Mouse (Mus musculus): ENCODE measurements around the gene Ugt1a1. TPM values are rescaled to one million over a fixed set of nuclear protein-coding genes. Genes with fewer than 3 reads are reported as not detected.

The Ugt1a1 gene
- polyA plus RNA-seq, 1 experiment from 2014 or later, result 14.1 TPM

GRCm38 (mm10) chr1:88237311-88237710 is 25.6 kb downstream of the Ugt1a1 start:
- Histone ChIP-seq H3K36me3 (ENCODE audit: control insufficient read depth, insufficient read depth, low read length) (no peaks in the 10 kb centered on the region), H3K9ac (ENCODE audit: low read length) (no peak overlapping the region), H3K9me3 (replicated peaks; ENCODE audit: control insufficient read depth, low read length) (peaks cover 74% of the 10 kb centered on the region), H3K27ac (ENCODE audit: low read length) (no peak overlapping the region), H3K4me1 (ENCODE audit: control insufficient read depth, insufficient read depth, low read length) (no peaks in the 10 kb centered on the region), H3K4me3 (replicated peaks; ENCODE audit: low read length) (no peak overlapping the region), H3K4me2 (ENCODE audit: low read depth, low read length) (no peak overlapping the region), H3K27me3 (ENCODE audit: control insufficient read depth, insufficient read depth, low read length) (no peaks in the 10 kb centered on the region)
- ATAC-seq (ENCODE audit: insufficient read depth, low FRiP score), result no peak
- 72% methylated on average over 5 of the region's 5 CpGs for WGBS

DNA sequence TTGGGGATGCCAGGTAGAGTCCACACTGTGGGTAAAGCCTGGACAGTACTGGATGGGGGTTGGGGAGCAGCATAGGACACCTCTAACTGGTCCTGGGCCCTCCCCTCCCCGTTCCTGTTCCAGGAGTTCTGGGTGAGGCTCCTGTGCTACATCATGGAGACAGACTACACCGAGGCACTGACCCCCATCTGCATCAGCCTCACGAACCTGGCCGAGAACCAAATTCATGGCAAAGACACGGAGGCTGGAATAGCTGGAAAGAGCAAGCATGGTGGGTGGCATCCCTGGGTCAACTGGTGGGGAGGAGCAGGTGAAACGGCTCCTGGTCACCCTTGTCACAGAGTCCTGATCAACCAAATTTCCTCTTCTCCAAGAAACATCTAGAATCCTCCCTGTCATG is 27.0 kb downstream of the Ugt1a1 start:
- WGBS, result 74% methylated on average over 6 of the region's 6 CpGs
- Histone ChIP-seq H3K9me3 (replicated peaks; ENCODE audit: control insufficient read depth, low read length) (peaks cover 66% of the 10 kb centered on the region), H3K27me3 (ENCODE audit: control insufficient read depth, insufficient read depth, low read length) (no peaks in the 10 kb centered on the region), H3K4me3 (replicated peaks; ENCODE audit: low read length) (no peak overlapping the region), H3K4me1 (ENCODE audit: control insufficient read depth, insufficient read depth, low read length) (no peaks in the 10 kb centered on the region), H3K4me2 (ENCODE audit: low read depth, low read length) (no peak overlapping the region), H3K27ac (ENCODE audit: low read length) (no peak overlapping the region), H3K36me3 (ENCODE audit: control insufficient read depth, insufficient read depth, low read length) (no peaks in the 10 kb centered on the region), H3K9ac (ENCODE audit: low read length) (no peak overlapping the region)
- peak; percentile 7; the same call in 1 of the 2 replicates for ATAC-seq (ENCODE audit: insufficient read depth, low FRiP score)

GRCm38 (mm10) chr1:88240072-88240471 is 28.3 kb downstream of the Ugt1a1 start:
- WGBS, result 72% methylated on average over 5 of the region's 5 CpGs
- Histone ChIP-seq H3K4me2 (ENCODE audit: low read depth, low read length) (no peak overlapping the region), H3K27me3 (ENCODE audit: control insufficient read depth, insufficient read depth, low read length) (no peaks in the 10 kb centered on the region), H3K9me3 (replicated peaks; ENCODE audit: control insufficient read depth, low read length) (peaks cover 55% of the 10 kb centered on the region), H3K4me3 (replicated peaks; ENCODE audit: low read length) (no peak overlapping the region), H3K36me3 (ENCODE audit: control insufficient read depth, insufficient read depth, low read length) (no peaks in the 10 kb centered on the region), H3K27ac (ENCODE audit: low read length) (no peak overlapping the region), H3K4me1 (ENCODE audit: control insufficient read depth, insufficient read depth, low read length) (no peaks in the 10 kb centered on the region), H3K9ac (ENCODE audit: low read length) (no peak overlapping the region)
- no peak for ATAC-seq (ENCODE audit: insufficient read depth, low FRiP score)

- H3K4me1 ChIP-seq (ENCODE audit: control insufficient read depth, insufficient read depth, low read length), result no peaks in the 10 kb centered on the region
- WGBS, result 68% methylated on average over 4 of the region's 4 CpGs
- H3K4me3 ChIP-seq (replicated peaks; ENCODE audit: low read length), result no peak overlapping the region
- H3K9me3 ChIP-seq (replicated peaks; ENCODE audit: control insufficient read depth, low read length), result peaks cover 50% of the 10 kb centered on the region
- ATAC-seq (ENCODE audit: insufficient read depth, low FRiP score), result no peak
- H3K4me2 ChIP-seq (ENCODE audit: low read depth, low read length), result no peak overlapping the region
- no peaks in the 10 kb centered on the region for H3K27me3 ChIP-seq (ENCODE audit: control insufficient read depth, insufficient read depth, low read length)
- no peaks in the 10 kb centered on the region for H3K36me3 ChIP-seq (ENCODE audit: control insufficient read depth, insufficient read depth, low read length)
- H3K9ac ChIP-seq (ENCODE audit: low read length), result no peak overlapping the region
- H3K27ac ChIP-seq (ENCODE audit: low read length), result no peak overlapping the region
Measured at GRCm38 (mm10) chr1:88240579-88240978, 28.8 kb downstream of the Ugt1a1 start.

DNA sequence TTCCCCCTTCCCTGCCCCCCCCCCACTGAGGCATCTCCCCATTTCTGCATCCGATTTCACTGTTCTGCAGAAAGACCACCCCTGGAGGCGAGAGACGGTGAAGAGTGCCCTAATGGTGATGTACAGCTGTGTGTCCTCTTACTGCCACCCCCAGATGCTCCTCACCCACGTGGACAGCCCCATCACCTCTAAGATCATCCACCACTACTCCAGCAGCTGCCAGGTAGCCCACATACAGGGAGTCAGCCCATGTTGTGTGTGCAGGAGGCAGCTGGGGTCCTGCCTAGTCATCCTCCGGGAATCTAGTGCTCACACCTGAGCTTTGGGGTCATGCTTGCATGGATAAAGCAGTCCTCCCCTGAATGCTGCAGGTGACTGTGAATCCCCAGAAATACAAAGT is 32.1 kb downstream of the Ugt1a1 start:
- H3K4me1 ChIP-seq (ENCODE audit: control insufficient read depth, insufficient read depth, low read length), result no peaks in the 10 kb centered on the region
- no peaks in the 10 kb centered on the region for H3K36me3 ChIP-seq (ENCODE audit: control insufficient read depth, insufficient read depth, low read length)
- WGBS, result 62% methylated on average over 5 of the region's 5 CpGs
- H3K27me3 ChIP-seq (ENCODE audit: control insufficient read depth, insufficient read depth, low read length), result no peaks in the 10 kb centered on the region
- no peak overlapping the region for H3K4me3 ChIP-seq (replicated peaks; ENCODE audit: low read length)
- H3K9ac ChIP-seq (ENCODE audit: low read length), result no peak overlapping the region
- ATAC-seq (ENCODE audit: insufficient read depth, low FRiP score), result no peak
- no peak overlapping the region for H3K27ac ChIP-seq (ENCODE audit: low read length)
- H3K9me3 ChIP-seq (replicated peaks; ENCODE audit: control insufficient read depth, low read length), result peaks cover 37% of the 10 kb centered on the region
- no peak overlapping the region for H3K4me2 ChIP-seq (ENCODE audit: low read depth, low read length)

DNA sequence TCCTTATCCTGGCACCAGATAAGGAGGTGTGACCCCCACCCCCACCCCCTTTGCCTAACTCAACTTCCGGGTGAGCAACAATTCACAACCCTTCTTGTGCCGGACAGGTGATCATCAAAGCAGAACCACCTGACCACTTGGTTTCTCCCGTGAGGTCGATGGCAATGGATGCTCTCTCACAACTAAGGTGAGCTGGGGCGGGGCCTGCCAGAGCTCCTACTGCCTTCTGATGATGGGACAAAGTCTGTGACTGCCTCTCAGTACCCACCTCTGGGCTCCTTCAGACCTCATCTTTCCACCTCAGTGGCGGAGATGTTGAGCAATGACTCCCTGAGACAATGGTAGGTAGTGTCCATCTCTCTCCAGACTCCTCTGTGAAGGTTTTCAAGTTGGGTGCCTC is 34.1 kb downstream of the Ugt1a1 start:
- WGBS, result 76% methylated on average over 6 of the region's 6 CpGs
- no peak overlapping the region for H3K9ac ChIP-seq (ENCODE audit: low read length)
- no peak overlapping the region for H3K27ac ChIP-seq (ENCODE audit: low read length)
- H3K4me3 ChIP-seq (replicated peaks; ENCODE audit: low read length), result no peak overlapping the region
- no peaks in the 10 kb centered on the region for H3K27me3 ChIP-seq (ENCODE audit: control insufficient read depth, insufficient read depth, low read length)
- H3K4me1 ChIP-seq (ENCODE audit: control insufficient read depth, insufficient read depth, low read length), result no peaks in the 10 kb centered on the region
- peaks cover 31% of the 10 kb centered on the region for H3K9me3 ChIP-seq (replicated peaks; ENCODE audit: control insufficient read depth, low read length)
- ATAC-seq (ENCODE audit: insufficient read depth, low FRiP score), result no peak
- H3K4me2 ChIP-seq (ENCODE audit: low read depth, low read length), result no peak overlapping the region
- no peaks in the 10 kb centered on the region for H3K36me3 ChIP-seq (ENCODE audit: control insufficient read depth, insufficient read depth, low read length)

DNA sequence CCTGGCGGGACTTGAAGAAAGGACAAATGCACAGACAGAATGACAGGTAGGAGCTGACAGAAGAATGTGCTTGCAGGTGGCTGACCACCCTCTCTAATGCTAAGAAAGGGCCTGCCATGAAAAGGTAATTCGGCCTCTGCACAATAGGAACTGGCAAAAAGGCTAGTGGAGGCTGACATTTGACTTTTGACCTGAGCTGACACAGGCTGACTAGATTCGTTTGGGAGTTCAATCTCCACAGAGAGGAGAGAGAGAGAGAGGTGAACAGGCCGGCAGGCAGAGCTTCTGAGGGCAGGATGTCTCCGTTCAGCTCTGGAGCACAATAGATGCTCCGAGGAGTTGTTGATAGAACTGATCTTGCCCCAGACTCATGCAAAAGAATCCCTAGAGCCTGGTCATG is 34.6 kb downstream of the Ugt1a1 start:
- Histone ChIP-seq H3K4me2 (ENCODE audit: low read depth, low read length) (no peak overlapping the region), H3K9ac (ENCODE audit: low read length) (no peak overlapping the region), H3K4me1 (ENCODE audit: control insufficient read depth, insufficient read depth, low read length) (no peaks in the 10 kb centered on the region), H3K36me3 (ENCODE audit: control insufficient read depth, insufficient read depth, low read length) (no peaks in the 10 kb centered on the region), H3K27me3 (ENCODE audit: control insufficient read depth, insufficient read depth, low read length) (no peaks in the 10 kb centered on the region), H3K27ac (ENCODE audit: low read length) (no peak overlapping the region), H3K4me3 (replicated peaks; ENCODE audit: low read length) (no peak overlapping the region), H3K9me3 (replicated peaks; ENCODE audit: control insufficient read depth, low read length) (peaks cover 31% of the 10 kb centered on the region)
- WGBS, result 43% methylated on average over 6 of the region's 6 CpGs
- no peak for ATAC-seq (ENCODE audit: insufficient read depth, low FRiP score)

- peaks cover 35% of the 10 kb centered on the region for H3K9me3 ChIP-seq (replicated peaks; ENCODE audit: control insufficient read depth, low read length)
- no peaks in the 10 kb centered on the region for H3K4me1 ChIP-seq (ENCODE audit: control insufficient read depth, insufficient read depth, low read length)
- 48% methylated on average over 2 of the region's 2 CpGs for WGBS
Measured at GRCm38 (mm10) chr1:88247660-88248059, 35.9 kb downstream of the Ugt1a1 start.

GRCm38 (mm10) chr1:88248658-88249057 is 36.9 kb downstream of the Ugt1a1 start:
- Histone ChIP-seq H3K27ac (ENCODE audit: low read length) (no peak overlapping the region), H3K36me3 (ENCODE audit: control insufficient read depth, insufficient read depth, low read length) (no peaks in the 10 kb centered on the region), H3K4me2 (ENCODE audit: low read depth, low read length) (no peak overlapping the region), H3K4me1 (ENCODE audit: control insufficient read depth, insufficient read depth, low read length) (no peaks in the 10 kb centered on the region), H3K9me3 (replicated peaks; ENCODE audit: control insufficient read depth, low read length) (peaks cover 35% of the 10 kb centered on the region), H3K9ac (ENCODE audit: low read length) (no peak overlapping the region), H3K27me3 (ENCODE audit: control insufficient read depth, insufficient read depth, low read length) (no peaks in the 10 kb centered on the region), H3K4me3 (replicated peaks; ENCODE audit: low read length) (no peak overlapping the region)
- WGBS, result 66% methylated on average over 4 of the region's 4 CpGs
- ATAC-seq (ENCODE audit: insufficient read depth, low FRiP score), result no peak

More at GRCm38 (mm10) chr1:88247660-88248059, 35.9 kb downstream of the Ugt1a1 start:
- Histone ChIP-seq H3K4me3 (replicated peaks; ENCODE audit: low read length) (no peak overlapping the region), H3K27me3 (ENCODE audit: control insufficient read depth, insufficient read depth, low read length) (no peaks in the 10 kb centered on the region), H3K4me2 (ENCODE audit: low read depth, low read length) (no peak overlapping the region), H3K9ac (ENCODE audit: low read length) (no peak overlapping the region), H3K36me3 (ENCODE audit: control insufficient read depth, insufficient read depth, low read length) (no peaks in the 10 kb centered on the region), H3K27ac (ENCODE audit: low read length) (no peak overlapping the region)
- no peak for ATAC-seq (ENCODE audit: insufficient read depth, low FRiP score)

- Histone ChIP-seq H3K9ac (ENCODE audit: low read length) (no peak overlapping the region), H3K4me3 (replicated peaks; ENCODE audit: low read length) (no peak overlapping the region), H3K4me1 (ENCODE audit: control insufficient read depth, insufficient read depth, low read length) (no peaks in the 10 kb centered on the region), H3K27ac (ENCODE audit: low read length) (no peak overlapping the region), H3K36me3 (ENCODE audit: control insufficient read depth, insufficient read depth, low read length) (no peaks in the 10 kb centered on the region), H3K9me3 (replicated peaks; ENCODE audit: control insufficient read depth, low read length) (peaks cover 38% of the 10 kb centered on the region), H3K27me3 (ENCODE audit: control insufficient read depth, insufficient read depth, low read length) (no peaks in the 10 kb centered on the region), H3K4me2 (ENCODE audit: low read depth, low read length) (no peak overlapping the region)
- WGBS, result 76% methylated on average over 7 of the region's 7 CpGs
- no peak; the same call in 1 of the 2 replicates for ATAC-seq (ENCODE audit: insufficient read depth, low FRiP score)
Measured at GRCm38 (mm10) chr1:88249596-88249995, 37.8 kb downstream of the Ugt1a1 start.
